Mouse (Mus musculus) olfactory bulb, adult 2 months (tissue): ENCODE data around the gene Tmem9.

ENCODE experiments used
- CTCF ChIP-seq: fragments of 200-500 bp; IDR thresholded peaks from 2 replicates; pipeline ENCODE4 v1.5.1; 2012; ENCODE audit warnings: low read depth, mild to moderate bottlenecking, low read length, moderate library complexity; ENCODE audit not compliant: insufficient read depth
- POLR2A ChIP-seq: fragments of 200-500 bp; IDR thresholded peaks from 2 replicates; pipeline ENCODE4 v1.6.1; 2012; ENCODE audit warnings: mild to moderate bottlenecking, low read depth, low read length, moderate library complexity; ENCODE audit not compliant: insufficient read depth

DNA sequence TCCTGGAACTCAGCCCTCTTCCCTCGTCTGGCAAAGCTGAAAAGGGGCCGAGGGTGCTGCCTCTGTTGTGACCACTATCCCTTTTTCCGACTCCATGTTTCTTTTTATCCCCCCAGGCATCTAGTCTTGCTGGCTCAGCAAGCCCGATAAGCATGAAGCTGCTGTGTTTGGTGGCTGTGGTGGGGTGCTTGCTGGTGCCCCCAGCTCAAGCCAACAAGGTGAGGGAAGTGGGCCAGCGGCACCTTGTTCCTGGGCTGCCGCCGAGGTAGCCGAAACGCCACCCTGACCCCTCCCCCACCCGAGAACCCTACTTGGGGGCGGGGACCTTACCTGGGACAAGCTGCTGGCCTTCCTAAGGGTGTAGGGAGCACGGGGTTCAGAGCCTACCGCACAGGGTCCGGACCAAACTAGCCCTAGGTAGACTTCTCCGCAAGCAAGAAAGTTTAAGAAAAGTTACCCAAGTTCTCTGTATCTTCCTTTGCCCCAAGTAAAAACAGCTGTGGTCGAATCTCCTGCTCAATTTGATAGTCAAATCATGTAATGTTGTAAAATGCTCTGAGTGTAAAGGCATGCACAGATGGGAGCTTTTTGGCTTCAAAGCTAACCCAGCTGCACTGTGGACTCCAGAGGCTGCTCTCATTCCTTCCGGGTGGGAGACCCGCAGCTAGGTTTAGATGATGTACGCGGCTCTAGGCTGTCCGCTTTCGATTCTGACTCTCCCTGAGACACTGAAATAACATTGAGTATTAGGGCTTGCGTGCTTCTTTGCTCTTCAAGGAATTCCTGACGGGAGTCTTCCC is 10.6 kb downstream of the Tmem9 start:
- TF ChIP-seq POLR2A (no peak), CTCF (no peak)
